Mouse (Mus musculus) limb, embryonic 12.5 days (tissue): ENCODE measurements around the gene Krt80. TPM values are rescaled to one million over a fixed set of nuclear protein-coding genes. Genes with fewer than 3 reads are reported as not detected.

Experiments used
- ATAC-seq: fragments of 200-750 bp; cut with Nextera tagmentation; 2 replicates; pipeline ENCODE4 v1.8.0; 2017; ENCODE audit warnings: low read depth, moderate TSS enrichment; ENCODE audit not compliant: insufficient number of reproducible peaks, insufficient read depth, low FRiP score, low TSS enrichment
- H3K27ac ChIP-seq: fragments of 300-500 bp; sonication (generic); 2 replicates; pipeline ENCODE4 v1.5.1; 2016; ENCODE audit warnings: mild to moderate bottlenecking, moderate library complexity
- H3K27me3 ChIP-seq: fragments of 300-500 bp; sonication (generic); 2 replicates; pipeline ENCODE4 v1.6.1; 2016; ENCODE audit warnings: mild to moderate bottlenecking, moderate library complexity
- H3K36me3 ChIP-seq: fragments of 300-500 bp; sonication (generic); 2 replicates; pipeline ENCODE4 v1.6.1; 2016; ENCODE audit warnings: mild to moderate bottlenecking, moderate library complexity
- H3K4me1 ChIP-seq: fragments of 300-500 bp; sonication (generic); replicated peaks from 2 replicates; pipeline ENCODE4 v1.6.1; 2016
- H3K4me2 ChIP-seq: fragments of 300-500 bp; sonication (generic); 2 replicates; pipeline ENCODE4 v1.6.1; 2016; ENCODE audit warnings: mild to moderate bottlenecking, moderate library complexity
- H3K4me3 ChIP-seq: fragments of 300-500 bp; sonication (generic); replicated peaks from 2 replicates; pipeline ENCODE4 v1.5.1; 2016; ENCODE audit warnings: mild to moderate bottlenecking
- H3K9ac ChIP-seq: fragments of 300-500 bp; sonication (generic); replicated peaks from 2 replicates; pipeline ENCODE4 v1.6.1; 2016; ENCODE audit warnings: mild to moderate bottlenecking, moderate library complexity
- H3K9me3 ChIP-seq: fragments of 300-500 bp; sonication (generic); 2 replicates; pipeline ENCODE4 v1.6.1; 2016; ENCODE audit warnings: mild to moderate bottlenecking, moderate library complexity
- WGBS: fragments of 180-500 bp; shearing (Covaris S2); methylation state at CpG from one replicate; pipeline ENCODE4 v1.1.7; 2016; 5-methylcytosine and 5-hydroxymethylcytosine counted together
- polyA plus RNA-seq: library from polyadenylated mRNA; unstranded; fragments of >200 nt; fragmentation: Nextera tagmentation; extraction: Ambion mirVana; gene quantifications from 2 replicates; pipeline ENCODE4 v1.2.1, GENCODE M21; 2016

The Krt80 gene
- polyA plus RNA-seq, 1 experiment from 2014 or later: 0.26 TPM

- Histone ChIP-seq H3K9ac (no peak overlapping the region), H3K27ac (no peak overlapping the region), H3K36me3 (no peaks in the 10 kb centered on the region), H3K4me3 (no peak overlapping the region), H3K9me3 (no peaks in the 10 kb centered on the region), H3K4me2 (no peak overlapping the region), H3K4me1 (no peaks in the 10 kb centered on the region; the same call in 1 of the 2 replicates), H3K27me3 (peaks cover 6% of the 10 kb centered on the region)
- ATAC-seq: no peak
- WGBS: 84% methylated on average over 6 of the region's 6 CpGs
Measured at GRCm38 (mm10) chr15:101375956-101376775, 6.2 kb upstream of the Krt80 start.

GRCm38 (mm10) chr15:101374879-101375278, 4.9 kb upstream of the Krt80 start:
- Histone ChIP-seq H3K4me1 (peaks cover 1% of the 10 kb centered on the region; the same call in 1 of the 2 replicates), H3K9me3 (no peaks in the 10 kb centered on the region), H3K36me3 (no peaks in the 10 kb centered on the region), H3K9ac (no peak overlapping the region), H3K4me3 (no peak overlapping the region), H3K27me3 (peaks cover 6% of the 10 kb centered on the region; the same call in 1 of the 2 replicates), H3K27ac (no peak overlapping the region), H3K4me2 (no peak overlapping the region)
- WGBS: 46% methylated on average over 4 of the region's 4 CpGs
- ATAC-seq: no peak

- H3K4me2 ChIP-seq: no peak overlapping the region
- WGBS: 87% methylated on average over 16 of the region's 16 CpGs
- H3K4me1 ChIP-seq: peaks cover 7% of the 10 kb centered on the region; the same call in 1 of the 2 replicates
- peaks cover 13% of the 10 kb centered on the region; the same call in 1 of the 2 replicates for H3K27me3 ChIP-seq
- H3K36me3 ChIP-seq: no peaks in the 10 kb centered on the region
- H3K4me3 ChIP-seq: no peak overlapping the region
- H3K9ac ChIP-seq: no peak overlapping the region
- H3K9me3 ChIP-seq: no peaks in the 10 kb centered on the region
- H3K27ac ChIP-seq: no peak overlapping the region
- ATAC-seq: no peak
Measured at GRCm38 (mm10) chr15:101373286-101373898, 3.4 kb upstream of the Krt80 start.

GRCm38 (mm10) chr15:101372131-101372977, 2.4 kb upstream of the Krt80 start:
- Histone ChIP-seq H3K4me3 (no peak overlapping the region), H3K4me1 (peaks cover 7% of the 10 kb centered on the region; the same call in 1 of the 2 replicates), H3K9me3 (no peaks in the 10 kb centered on the region), H3K4me2 (no peak overlapping the region), H3K27ac (no peak overlapping the region), H3K36me3 (no peaks in the 10 kb centered on the region), H3K27me3 (peaks cover 13% of the 10 kb centered on the region; the same call in 1 of the 2 replicates), H3K9ac (no peak overlapping the region)
- 72% methylated on average over 7 of the region's 7 CpGs for WGBS
- no peak for ATAC-seq

GRCm38 (mm10) chr15:101371141-101371985, 1.4 kb upstream of the Krt80 start:
- 85% methylated on average over 15 of the region's 15 CpGs for WGBS
- Histone ChIP-seq H3K27me3 (peaks cover 13% of the 10 kb centered on the region; the same call in 1 of the 2 replicates), H3K4me2 (no peak overlapping the region), H3K9ac (no peak overlapping the region), H3K9me3 (no peaks in the 10 kb centered on the region), H3K36me3 (no peaks in the 10 kb centered on the region), H3K4me1 (peaks cover 7% of the 10 kb centered on the region; the same call in 1 of the 2 replicates), H3K4me3 (no peak overlapping the region), H3K27ac (no peak overlapping the region)
- ATAC-seq: no peak

GRCm38 (mm10) chr15:101369382-101370100, 421 bp downstream of the Krt80 start:
- Histone ChIP-seq H3K4me2 (no peak overlapping the region), H3K9me3 (no peaks in the 10 kb centered on the region), H3K9ac (no peak overlapping the region), H3K4me1 (0 out of 2 replicates have a peak, but pooled peaks cover 10% of the 10 kb centered on the region), H3K36me3 (no peaks in the 10 kb centered on the region), H3K27ac (no peak overlapping the region), H3K27me3 (peaks cover 7% of the 10 kb centered on the region; the same call in 1 of the 2 replicates), H3K4me3 (no peak overlapping the region)
- ATAC-seq: no peak
- 28% methylated on average over 12 of the region's 12 CpGs for WGBS

GRCm38 (mm10) chr15:101368502-101369381, 1.2 kb downstream of the Krt80 start:
- Histone ChIP-seq H3K36me3 (no peaks in the 10 kb centered on the region), H3K27ac (no peak overlapping the region), H3K9ac (no peak overlapping the region), H3K4me3 (no peak overlapping the region), H3K27me3 (peaks cover 7% of the 10 kb centered on the region; the same call in 1 of the 2 replicates), H3K4me1 (peaks cover 10% of the 10 kb centered on the region; the same call in 1 of the 2 replicates), H3K4me2 (no peak overlapping the region), H3K9me3 (no peaks in the 10 kb centered on the region)
- WGBS: 68% methylated on average over 11 of the region's 11 CpGs
- no peak for ATAC-seq

GRCm38 (mm10) chr15:101368015-101368414, 1.9 kb downstream of the Krt80 start:
- Histone ChIP-seq H3K4me1 (peaks cover 10% of the 10 kb centered on the region; the same call in 1 of the 2 replicates), H3K9ac (no peak overlapping the region), H3K9me3 (no peaks in the 10 kb centered on the region), H3K4me2 (no peak overlapping the region), H3K27ac (no peak overlapping the region), H3K27me3 (peaks cover 7% of the 10 kb centered on the region; the same call in 1 of the 2 replicates), H3K36me3 (no peaks in the 10 kb centered on the region), H3K4me3 (no peak overlapping the region)
- ATAC-seq: no peak
- WGBS: 82% methylated on average over 6 of the region's 6 CpGs

GRCm38 (mm10) chr15:101367497-101367896, 2.5 kb downstream of the Krt80 start:
- no peak for ATAC-seq
- no peak overlapping the region for H3K4me3 ChIP-seq
- 77% methylated on average over 8 of the region's 8 CpGs for WGBS
- H3K36me3 ChIP-seq: no peaks in the 10 kb centered on the region
- H3K4me2 ChIP-seq: no peak overlapping the region
- H3K9me3 ChIP-seq: no peaks in the 10 kb centered on the region
- no peak overlapping the region for H3K9ac ChIP-seq
- peaks cover 7% of the 10 kb centered on the region; the same call in 1 of the 2 replicates for H3K27me3 ChIP-seq
- H3K27ac ChIP-seq: no peak overlapping the region
- peaks cover 10% of the 10 kb centered on the region; the same call in 1 of the 2 replicates for H3K4me1 ChIP-seq
